Mouse (Mus musculus): ENCODE measurements around the gene Aldh4a1.

Aldh4a1 gene

DNA sequence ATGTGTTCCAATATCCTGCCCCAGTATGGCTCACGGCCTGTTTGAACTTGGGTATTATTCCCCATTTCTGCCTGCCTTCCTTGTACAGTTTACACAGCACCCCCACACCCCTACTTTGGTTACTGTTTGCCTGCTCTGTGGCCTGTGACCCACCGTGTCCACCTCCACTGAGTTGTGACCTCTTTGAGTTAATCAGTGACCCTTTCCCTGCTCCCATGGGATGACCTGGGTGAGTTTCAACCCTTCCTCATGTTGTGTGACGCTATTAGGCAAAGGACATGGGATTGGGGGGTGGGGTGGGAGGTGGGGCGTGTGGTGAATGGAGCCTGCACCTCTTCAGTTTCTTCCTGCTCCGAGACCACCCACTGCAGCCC is 1.4 kb downstream of the Aldh4a1 start:
- DNase-seq, result no peak

DNA sequence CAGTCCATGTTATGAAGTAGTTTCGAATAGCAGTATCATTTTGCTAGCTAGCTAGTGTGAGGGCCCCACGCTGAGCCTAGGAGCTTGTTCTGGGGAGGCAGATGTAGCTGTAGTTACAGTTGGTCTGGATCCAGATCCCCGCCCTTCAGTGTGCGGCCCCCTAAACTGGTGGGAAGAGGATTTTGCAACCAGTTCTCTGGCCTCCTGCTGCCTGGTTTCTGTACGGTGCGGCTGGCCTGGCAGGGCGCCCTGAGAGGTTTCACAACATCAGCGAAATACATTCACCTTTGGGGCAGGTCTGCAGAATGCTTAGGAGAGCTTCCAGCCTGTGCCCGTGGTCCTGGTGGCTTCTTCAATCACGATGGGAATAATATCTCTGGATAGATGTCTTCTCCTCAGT is 2.0 kb downstream of the Aldh4a1 start:
- DNase-seq, result peak; percentile 79

- DNase-seq, result no peak
These were observed 4.7 kb downstream of the Aldh4a1 start for GRCm38 (mm10) chr4:139627361-139627760.

GRCm38 (mm10) chr4:139630171-139630570 is 7.5 kb downstream of the Aldh4a1 start:
- no peak for DNase-seq

DNA sequence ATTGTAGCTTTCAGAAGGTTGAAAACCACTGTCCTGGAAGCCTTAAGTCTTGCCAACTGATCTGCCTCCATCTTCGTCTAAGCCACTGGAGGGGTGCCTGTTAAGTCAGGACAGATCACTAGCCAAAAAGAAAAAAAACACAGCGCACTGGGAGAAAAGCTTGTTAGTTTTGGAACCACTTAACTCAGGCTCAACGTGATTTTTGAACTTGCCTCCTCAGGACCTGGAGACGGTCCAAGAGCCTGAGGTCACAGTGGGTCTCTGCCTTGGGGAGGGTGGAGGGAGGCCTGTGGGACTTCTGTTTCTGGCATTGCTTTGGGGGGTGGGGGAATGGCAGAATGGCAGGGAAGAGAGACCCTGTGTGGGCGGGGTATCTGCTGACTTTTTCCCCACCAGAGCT is 8.5 kb downstream of the Aldh4a1 start:
- no peak for DNase-seq

- no peak for DNase-seq
These were observed 9.0 kb downstream of the Aldh4a1 start for GRCm38 (mm10) chr4:139631569-139632253.

DNA sequence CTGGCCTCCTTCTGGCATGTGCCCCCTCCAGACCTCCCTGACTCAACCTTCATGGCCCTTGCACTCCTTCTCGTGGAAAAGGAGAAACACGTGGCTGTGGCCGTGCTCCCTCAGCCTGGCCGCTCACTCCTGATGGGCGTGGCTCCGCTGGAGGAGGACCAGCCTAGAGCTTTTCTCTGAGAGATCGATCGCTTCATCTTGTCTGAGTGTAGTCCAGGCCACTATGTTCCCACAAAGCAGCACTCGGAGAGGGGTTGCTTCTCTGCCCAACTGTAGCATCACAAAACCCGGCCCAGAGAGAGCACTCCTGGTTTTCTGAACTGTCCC is 9.6 kb downstream of the Aldh4a1 start:
- no peak for DNase-seq

DNA sequence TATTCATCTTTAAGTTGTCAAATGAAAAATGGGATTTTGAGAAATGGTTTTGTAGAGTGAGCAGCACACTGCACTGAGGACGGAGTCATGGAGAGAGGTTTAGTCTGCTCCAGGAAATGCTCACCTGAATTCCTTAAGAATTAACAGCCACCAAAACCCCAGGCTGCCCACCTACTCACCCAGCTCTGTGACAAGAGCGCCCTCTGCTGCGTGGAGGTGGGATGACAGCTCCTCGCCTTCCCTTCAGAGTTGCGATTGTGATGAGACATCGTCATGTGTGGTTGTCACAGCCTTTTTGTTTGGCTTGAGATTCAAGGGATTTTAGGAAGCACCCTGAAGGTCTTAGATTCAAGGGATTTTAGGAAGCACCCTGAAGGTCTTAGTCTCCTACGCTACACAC is 13.7 kb downstream of the Aldh4a1 start:
- DNase-seq, result peak; percentile 79

DNA sequence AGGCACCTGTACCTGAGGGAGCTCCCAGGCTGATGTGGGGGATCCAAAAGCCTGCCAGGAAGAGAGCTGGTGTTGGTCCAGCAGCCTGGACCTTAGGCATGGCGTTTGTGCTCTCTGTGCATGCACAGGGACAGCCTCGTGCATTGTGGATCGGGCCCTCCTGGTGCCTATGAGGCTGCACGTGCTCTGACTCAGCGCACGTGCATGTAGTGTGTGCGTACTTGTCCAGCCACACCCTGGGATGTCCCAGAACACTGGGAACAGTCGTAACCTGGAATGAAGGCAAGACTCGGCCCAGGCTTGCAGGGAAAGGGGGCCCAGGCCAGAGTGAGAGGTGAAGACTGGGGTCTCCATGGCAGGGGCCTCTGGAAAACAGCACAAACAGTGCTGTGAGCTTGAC is 15.2 kb downstream of the Aldh4a1 start:
- DNase-seq, result no peak

- DNase-seq, result no peak
These were observed 15.7 kb downstream of the Aldh4a1 start for GRCm38 (mm10) chr4:139638356-139638755.

DNA sequence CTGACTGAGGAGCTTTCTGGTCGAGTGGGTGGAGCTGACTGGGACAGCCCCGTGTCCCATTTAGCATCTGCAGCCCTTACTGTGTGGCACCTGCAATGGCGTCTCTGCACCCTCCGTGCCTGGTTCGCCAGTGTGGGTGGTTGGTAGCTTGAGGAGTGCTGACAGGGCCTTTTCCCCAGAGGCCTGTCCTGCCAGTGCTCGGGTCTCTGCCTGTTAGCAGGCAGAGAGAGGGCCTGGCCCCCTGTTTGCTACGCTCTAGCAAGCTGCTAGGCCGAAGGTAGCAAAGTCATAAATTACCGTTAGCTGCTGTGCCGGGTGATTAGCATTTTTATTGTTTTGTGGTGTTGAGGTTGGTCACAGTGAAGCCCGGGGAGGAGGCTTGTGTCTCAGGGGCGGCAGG is 17.1 kb downstream of the Aldh4a1 start:
- DNase-seq, result no peak

DNA sequence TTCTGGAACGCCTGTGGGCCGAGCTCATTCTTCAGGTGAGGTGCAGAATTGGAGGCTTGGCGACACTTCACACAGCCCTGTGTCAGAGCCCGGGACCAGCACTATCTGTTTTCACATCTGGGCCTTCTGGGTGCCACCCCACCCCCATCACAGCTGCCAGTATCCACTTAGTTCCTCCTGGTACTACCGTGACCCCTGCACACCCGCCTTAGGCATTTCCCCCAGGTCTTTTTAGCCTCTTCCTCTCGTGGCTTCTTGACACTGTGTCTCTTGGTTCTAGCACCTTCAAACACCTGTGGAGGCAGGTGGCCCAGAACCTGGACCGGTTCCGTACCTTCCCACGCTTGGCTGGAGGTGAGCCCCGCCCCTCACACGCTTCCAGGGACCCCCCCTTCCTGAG is 17.7 kb downstream of the Aldh4a1 start:
- no peak for DNase-seq

GRCm38 (mm10) chr4:139640775-139641174 is 18.1 kb downstream of the Aldh4a1 start:
- DNase-seq, result no peak

DNA sequence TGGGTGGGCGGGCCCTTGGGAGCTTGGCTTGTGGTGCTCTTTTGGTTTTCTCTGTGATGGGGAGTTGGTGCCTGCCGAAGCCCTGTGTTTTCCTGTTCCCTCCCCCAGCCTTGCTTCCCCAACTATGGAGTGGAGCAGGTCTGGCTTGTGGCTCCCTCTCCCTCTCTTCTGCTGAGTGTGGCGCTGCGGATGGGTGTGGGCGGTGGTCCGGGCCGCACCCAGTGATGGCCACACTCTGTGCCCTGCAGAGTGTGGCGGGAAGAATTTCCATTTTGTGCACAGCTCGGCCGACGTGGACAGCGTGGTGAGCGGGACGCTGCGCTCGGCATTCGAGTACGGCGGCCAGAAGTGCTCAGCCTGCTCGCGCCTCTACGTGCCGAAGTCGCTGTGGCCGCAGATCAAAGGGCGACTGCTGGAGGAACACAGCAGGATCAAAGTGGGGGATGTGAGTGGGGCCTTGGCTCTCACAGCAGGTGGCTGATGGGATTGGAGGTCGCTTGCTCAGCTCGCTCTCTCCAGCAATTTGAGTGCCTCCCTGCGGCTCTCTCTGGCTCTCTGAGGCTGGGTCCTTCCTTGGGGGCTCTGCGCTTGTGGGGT is 19.3 kb downstream of the Aldh4a1 start:
- no peak for DNase-seq

- DNase-seq, result peak; percentile 81
These were observed 21.3 kb downstream of the Aldh4a1 start for GRCm38 (mm10) chr4:139643972-139644371.

DNA sequence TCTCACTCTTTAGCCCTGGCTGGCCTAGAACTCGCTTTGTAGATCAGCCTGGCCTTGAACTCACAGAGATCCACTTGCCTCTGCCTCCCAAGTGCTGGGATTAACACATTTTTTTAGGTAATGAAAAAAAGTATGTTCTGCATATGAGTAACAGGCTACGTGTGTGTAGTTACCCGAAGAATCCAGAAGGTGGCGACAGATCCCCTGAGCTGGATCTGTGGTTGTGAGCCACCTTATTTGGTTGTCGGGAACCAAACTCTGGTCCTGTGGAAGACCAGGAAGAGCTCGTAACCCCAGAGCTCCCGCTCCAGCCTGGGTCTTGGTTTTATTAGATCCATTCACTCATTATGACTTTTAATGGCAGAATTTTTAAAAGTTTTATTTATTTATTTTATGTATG is 24.2 kb downstream of the Aldh4a1 start:
- DNase-seq, result no peak

GRCm38 (mm10) chr4:139650086-139650743 is 27.5 kb downstream of the Aldh4a1 start:
- DNase-seq, result no peak

GRCm38 (mm10) chr4:139650907-139651306 is 28.2 kb downstream of the Aldh4a1 start:
- DNase-seq, result no peak

DNA sequence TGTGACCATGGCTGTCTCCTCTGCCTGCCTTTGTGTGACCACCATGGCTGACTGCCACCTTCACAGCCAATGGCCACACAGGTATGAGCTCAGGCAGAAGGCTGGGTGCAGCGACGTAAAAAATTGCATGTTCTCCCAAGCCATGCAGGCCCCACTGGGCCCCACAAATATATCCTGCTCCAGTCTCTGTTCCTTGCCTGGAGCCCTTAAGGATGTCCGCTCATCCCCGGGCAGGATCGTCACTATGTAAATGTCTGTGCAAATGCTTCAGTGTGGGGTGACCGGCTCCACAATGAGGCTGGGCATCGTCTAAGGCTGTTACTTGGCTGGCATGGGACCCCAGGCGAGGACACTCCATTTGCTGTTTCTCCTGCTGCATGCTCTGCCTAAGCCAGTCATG is 30.6 kb downstream of the Aldh4a1 start, which contains the start of gene Tas1r2:
Gene Tas1r2 (plus strand): TSS at position 301 of the 400 bp plus-strand sequence.
- DNase-seq, result no peak

- no peak for DNase-seq
These were observed 39.2 kb downstream of the Aldh4a1 start for GRCm38 (mm10) chr4:139661897-139662296.

DNA sequence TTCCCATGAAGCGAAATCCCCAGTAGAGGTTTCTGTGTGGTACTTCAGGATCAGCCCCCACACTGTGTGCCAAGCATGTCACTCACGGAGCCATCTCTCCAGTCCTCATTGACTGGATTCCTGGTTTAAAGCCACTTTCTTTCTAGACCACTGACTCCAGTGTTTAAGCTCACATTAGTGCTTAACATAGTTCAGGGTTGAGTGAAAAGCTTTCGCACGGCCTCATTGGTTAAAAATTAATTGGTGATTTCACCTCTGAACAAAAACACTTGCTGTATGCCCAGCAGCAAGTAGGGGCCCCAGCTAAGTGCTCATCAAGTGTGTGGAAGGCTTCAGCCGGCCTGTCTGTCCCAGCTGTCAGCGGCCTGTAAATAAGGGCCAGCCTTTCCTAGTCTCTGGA is 45.0 kb downstream of the Aldh4a1 start:
- DNase-seq, result no peak

GRCm38 (mm10) chr4:139669847-139670246 is 47.2 kb downstream of the Aldh4a1 start:
- DNase-seq, result peak; percentile 65

GRCm38 (mm10) chr4:139675696-139676095 is 53.0 kb downstream of the Aldh4a1 start:
- DNase-seq, result no peak
